Mouse (Mus musculus): ENCODE measurements at regions not wholly inside any gene's neighbourhood (a gene's known extent, or its start where the extent isn't known, plus 50 kb on each side); places are given as distances from the start of the nearest gene placed in this dataset.

- ATAC-seq (replicated peaks in 1 of 2; ENCODE audit: insufficient read depth in 1 of 2, low FRiP score in 2 of 2, low TSS enrichment in 1 of 2, low read depth in 1 of 2, poor library complexity in 2 of 2, severe bottlenecking in 2 of 2) = no peak
These were observed 110.0 kb upstream of the Ednra start for GRCm38 (mm10) chr8:77834283-77834682.

DNA sequence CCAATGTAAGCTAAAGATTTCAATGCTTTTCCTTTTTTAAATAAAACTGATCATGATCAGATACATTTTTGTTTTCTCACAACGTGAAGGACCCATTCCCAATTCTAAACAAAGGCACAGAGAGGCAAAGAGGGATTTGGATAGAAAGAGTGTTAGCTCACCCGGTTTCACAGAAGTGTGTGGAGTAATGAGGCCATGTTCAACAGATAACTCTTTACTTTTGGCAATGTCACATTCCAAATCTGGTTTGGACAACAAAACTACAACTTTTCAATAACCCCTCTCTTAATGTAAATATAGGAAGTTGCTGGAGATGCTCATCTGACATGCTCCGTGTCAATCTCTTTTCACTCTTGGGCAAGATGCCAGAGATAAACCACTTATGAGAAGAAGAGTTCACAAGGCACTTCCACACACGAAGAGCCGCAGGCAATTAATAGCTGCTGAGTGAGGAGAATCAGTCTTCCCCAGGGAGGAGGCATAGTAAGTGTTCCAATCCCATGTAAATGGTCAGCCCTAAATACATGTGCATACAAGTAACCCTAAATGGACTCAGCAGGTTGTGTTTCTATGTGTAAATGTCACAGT lies 112.7 kb upstream of the Ednra start:
- no peak for ATAC-seq (replicated peaks in 1 of 2; ENCODE audit: insufficient read depth in 1 of 2, low FRiP score in 2 of 2, low TSS enrichment in 1 of 2, low read depth in 1 of 2, poor library complexity in 2 of 2, severe bottlenecking in 2 of 2)

GRCm38 (mm10) chr8:77842392-77843139 lies 118.3 kb upstream of the Ednra start:
- ATAC-seq (replicated peaks in 1 of 2; ENCODE audit: insufficient read depth in 1 of 2, low FRiP score in 2 of 2, low TSS enrichment in 1 of 2, low read depth in 1 of 2, poor library complexity in 2 of 2, severe bottlenecking in 2 of 2) = no peak

DNA sequence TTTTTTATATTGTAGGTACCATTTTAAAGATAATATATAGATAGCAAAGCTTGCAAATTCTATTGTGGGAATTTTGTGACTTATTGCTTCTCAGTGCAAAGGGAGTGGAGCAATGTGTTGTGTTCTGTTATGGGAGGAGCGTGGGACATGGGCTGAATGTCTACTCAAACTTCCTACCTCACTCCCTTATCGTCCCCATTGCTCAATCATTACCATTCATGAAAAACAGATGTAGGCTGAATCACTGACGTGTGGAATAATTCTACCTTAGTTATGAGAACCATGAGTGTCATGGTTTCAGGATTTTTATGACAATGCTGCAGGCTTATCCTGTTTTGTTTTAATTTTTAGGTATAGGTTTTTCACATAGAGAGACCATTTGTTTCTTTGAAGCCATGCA lies 119.0 kb upstream of the Ednra start:
- no peak for ATAC-seq (replicated peaks in 1 of 2; ENCODE audit: insufficient read depth in 1 of 2, low FRiP score in 2 of 2, low TSS enrichment in 1 of 2, low read depth in 1 of 2, poor library complexity in 2 of 2, severe bottlenecking in 2 of 2)

- no peak for ATAC-seq (replicated peaks in 1 of 2; ENCODE audit: insufficient read depth in 1 of 2, low FRiP score in 2 of 2, low TSS enrichment in 1 of 2, low read depth in 1 of 2, poor library complexity in 2 of 2, severe bottlenecking in 2 of 2)
These were observed 126.3 kb upstream of the Ednra start for GRCm38 (mm10) chr8:77850523-77850922.

DNA sequence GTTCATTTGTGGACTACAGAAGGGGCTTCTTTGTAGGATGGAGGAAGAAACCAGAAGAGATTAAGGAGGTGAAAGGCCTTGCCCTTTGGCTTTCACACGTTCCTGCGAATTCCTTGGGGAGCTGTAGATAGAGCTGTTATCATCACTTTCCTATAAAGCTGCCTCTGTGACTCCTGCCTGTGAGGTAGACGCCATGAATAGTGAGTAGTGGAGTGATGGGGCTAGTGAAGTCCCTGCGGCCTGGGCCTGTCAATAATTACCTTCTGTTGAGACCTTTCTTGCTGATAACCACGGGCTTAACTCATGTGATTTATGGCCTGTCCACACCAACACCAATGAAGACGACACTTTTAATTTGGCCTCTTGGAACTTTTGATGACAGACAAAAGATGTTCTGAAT lies 146.0 kb upstream of the Ednra start:
- no peak for ATAC-seq (replicated peaks in 1 of 2; ENCODE audit: insufficient read depth in 1 of 2, low FRiP score in 2 of 2, low TSS enrichment in 1 of 2, low read depth in 1 of 2, poor library complexity in 2 of 2, severe bottlenecking in 2 of 2)

GRCm38 (mm10) chr8:77872771-77873170 lies 148.5 kb upstream of the Ednra start:
- no peak for ATAC-seq (replicated peaks in 1 of 2; ENCODE audit: insufficient read depth in 1 of 2, low FRiP score in 2 of 2, low TSS enrichment in 1 of 2, low read depth in 1 of 2, poor library complexity in 2 of 2, severe bottlenecking in 2 of 2)

GRCm38 (mm10) chr8:77919776-77920175 lies 195.5 kb upstream of the Ednra start:
- ATAC-seq (replicated peaks in 1 of 2; ENCODE audit: insufficient read depth in 1 of 2, low FRiP score in 2 of 2, low TSS enrichment in 1 of 2, low read depth in 1 of 2, poor library complexity in 2 of 2, severe bottlenecking in 2 of 2) = no peak

DNA sequence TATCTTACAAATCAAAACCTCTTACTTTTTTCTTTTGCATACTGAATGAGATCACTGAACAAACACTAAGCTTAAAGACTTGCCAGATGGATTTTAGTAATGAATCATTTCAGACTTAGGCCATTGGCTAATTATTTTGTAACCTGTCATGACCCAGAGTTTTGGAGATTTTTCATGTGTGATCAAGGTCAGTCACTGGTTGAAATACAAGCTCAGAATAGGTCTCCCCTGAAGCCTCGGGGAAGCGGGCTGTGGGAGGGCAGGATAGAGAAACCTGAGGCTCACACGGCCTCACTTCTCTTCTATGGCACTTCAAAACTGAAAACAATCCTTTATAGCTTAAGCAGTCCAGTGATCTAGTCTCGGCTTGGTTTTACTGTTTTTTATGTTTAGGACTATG lies 197.6 kb upstream of the Ednra start:
- ATAC-seq (replicated peaks in 1 of 2; ENCODE audit: insufficient read depth in 1 of 2, low FRiP score in 2 of 2, low TSS enrichment in 1 of 2, low read depth in 1 of 2, poor library complexity in 2 of 2, severe bottlenecking in 2 of 2) = no peak

DNA sequence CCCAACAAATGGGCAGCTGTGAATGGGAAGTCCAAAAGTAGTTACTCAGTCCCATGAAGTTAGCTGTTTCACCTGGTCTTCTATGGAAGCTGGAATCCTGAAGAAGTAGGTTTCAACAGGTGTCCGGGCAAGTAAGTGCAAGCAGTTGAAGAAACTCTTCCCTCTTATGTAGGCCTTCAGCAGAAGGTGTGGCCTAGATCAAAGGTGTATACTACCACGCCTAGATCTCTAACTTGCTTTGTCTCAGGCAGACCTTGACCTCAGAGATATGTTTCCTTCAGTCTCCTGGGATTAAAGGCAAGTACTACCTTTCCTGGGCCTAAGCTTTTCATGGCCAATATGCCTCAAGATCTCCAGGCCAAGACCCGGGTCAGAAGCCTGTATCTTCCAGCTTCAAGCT lies 223.4 kb upstream of the Ednra start:
- no peak for ATAC-seq (replicated peaks in 1 of 2; ENCODE audit: insufficient read depth in 1 of 2, low FRiP score in 2 of 2, low TSS enrichment in 1 of 2, low read depth in 1 of 2, poor library complexity in 2 of 2, severe bottlenecking in 2 of 2)

DNA sequence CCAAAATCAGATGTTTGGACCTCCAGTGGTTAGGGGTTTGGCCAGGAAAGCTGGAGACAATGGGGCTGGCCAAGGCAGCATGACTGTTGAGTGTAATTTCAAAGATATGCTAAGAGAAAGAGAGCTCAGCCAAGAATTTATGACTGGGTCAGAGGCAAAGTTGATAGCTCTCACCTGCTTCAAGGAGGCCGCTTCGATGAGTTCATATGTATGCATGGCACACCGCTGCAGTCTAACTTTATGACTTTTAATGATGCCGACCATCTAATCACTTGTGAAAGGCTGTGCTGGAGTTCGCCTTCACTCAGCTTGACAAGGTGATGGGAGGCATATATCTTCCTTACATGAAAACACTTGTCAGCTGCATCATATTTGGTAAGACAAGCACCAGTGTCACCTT lies 225.4 kb upstream of the Ednra start:
- no peak for ATAC-seq (replicated peaks in 1 of 2; ENCODE audit: insufficient read depth in 1 of 2, low FRiP score in 2 of 2, low TSS enrichment in 1 of 2, low read depth in 1 of 2, poor library complexity in 2 of 2, severe bottlenecking in 2 of 2)

DNA sequence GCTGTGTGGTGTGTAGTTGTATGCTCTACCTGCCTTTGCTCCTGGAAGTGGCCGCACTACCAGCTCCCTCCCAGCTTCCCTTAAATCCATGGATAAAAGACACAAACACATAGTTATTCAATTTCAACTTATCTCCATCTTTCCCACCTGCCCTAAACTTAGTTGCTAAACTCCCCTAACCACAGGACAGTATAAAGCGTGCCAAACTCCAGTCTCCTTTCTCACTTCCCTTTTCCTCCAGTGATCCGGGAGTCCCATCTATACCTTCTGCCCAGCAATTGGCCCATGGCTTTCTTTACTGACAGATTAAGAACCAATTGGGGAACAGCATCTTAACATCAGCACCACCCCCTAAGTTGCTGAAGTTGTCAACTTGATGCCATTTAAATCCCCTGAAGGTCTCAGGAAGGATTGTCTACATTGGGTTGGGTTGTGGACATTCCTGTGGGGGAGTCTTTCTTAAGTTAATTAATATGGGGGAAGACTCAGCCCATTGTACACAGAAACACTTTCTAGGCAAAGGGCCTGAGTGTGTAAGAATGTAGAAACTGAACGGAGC lies 234.6 kb upstream of the Ednra start:
- ATAC-seq (replicated peaks in 1 of 2; ENCODE audit: insufficient read depth in 1 of 2, low FRiP score in 2 of 2, low TSS enrichment in 1 of 2, low read depth in 1 of 2, poor library complexity in 2 of 2, severe bottlenecking in 2 of 2) = no peak

- no peak for ATAC-seq (replicated peaks in 1 of 2; ENCODE audit: insufficient read depth in 1 of 2, low FRiP score in 2 of 2, low TSS enrichment in 1 of 2, low read depth in 1 of 2, poor library complexity in 2 of 2, severe bottlenecking in 2 of 2)
These were observed 238.9 kb upstream of the Ednra start for GRCm38 (mm10) chr8:77963102-77963698.

GRCm38 (mm10) chr8:77970378-77970777 lies 242.7 kb upstream of the Ttc29 start:
- ATAC-seq (replicated peaks in 1 of 2; ENCODE audit: insufficient read depth in 1 of 2, low FRiP score in 2 of 2, low TSS enrichment in 1 of 2, low read depth in 1 of 2, poor library complexity in 2 of 2, severe bottlenecking in 2 of 2) = no peak

- ATAC-seq (replicated peaks in 1 of 2; ENCODE audit: insufficient read depth in 1 of 2, low FRiP score in 2 of 2, low TSS enrichment in 1 of 2, low read depth in 1 of 2, poor library complexity in 2 of 2, severe bottlenecking in 2 of 2) = no peak
These were observed 239.4 kb upstream of the Ttc29 start for GRCm38 (mm10) chr8:77973714-77974113.

DNA sequence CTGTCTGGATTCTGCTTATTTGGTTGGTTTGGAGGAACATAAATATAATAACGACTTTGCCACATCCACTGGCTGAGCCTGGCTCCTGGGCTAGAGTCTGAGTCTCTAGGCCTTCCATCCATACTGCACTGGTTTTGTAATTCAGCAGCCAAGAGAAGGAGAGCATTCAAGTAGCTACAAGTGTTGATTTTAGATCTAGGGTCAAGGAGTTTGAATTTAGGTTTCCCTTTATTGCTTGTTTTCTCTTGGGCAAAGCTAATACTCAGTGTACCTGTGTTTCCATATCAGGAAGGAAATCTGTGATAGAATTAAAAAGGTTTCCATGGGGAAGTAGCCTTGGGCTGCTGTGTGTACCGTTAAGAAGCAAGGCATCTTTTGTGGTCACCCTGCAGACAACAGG lies 234.0 kb upstream of the Ttc29 start:
- ATAC-seq (replicated peaks in 1 of 2; ENCODE audit: insufficient read depth in 1 of 2, low FRiP score in 2 of 2, low TSS enrichment in 1 of 2, low read depth in 1 of 2, poor library complexity in 2 of 2, severe bottlenecking in 2 of 2) = no peak

GRCm38 (mm10) chr8:77980701-77981100 lies 232.4 kb upstream of the Ttc29 start:
- no peak for ATAC-seq (replicated peaks in 1 of 2; ENCODE audit: insufficient read depth in 1 of 2, low FRiP score in 2 of 2, low TSS enrichment in 1 of 2, low read depth in 1 of 2, poor library complexity in 2 of 2, severe bottlenecking in 2 of 2)

DNA sequence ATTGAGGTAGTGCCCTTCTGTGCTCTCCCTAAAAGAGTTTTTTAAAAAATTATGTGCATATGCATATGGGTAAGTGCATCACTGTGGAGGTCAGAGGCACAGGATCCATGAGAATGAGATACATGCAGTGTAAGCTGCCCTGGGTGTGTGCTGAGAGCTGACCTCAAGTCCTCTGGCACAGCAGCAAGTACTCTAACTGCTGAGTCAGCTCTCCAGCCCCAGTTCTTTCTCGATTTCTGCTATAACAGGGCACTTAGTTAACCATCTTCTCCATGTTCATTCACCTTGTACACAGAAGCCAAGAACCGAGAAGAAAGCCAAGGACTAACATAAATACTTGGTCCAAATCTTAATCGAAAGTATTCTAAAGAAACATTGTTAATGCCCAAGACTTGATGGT lies 231.1 kb upstream of the Ttc29 start:
- ATAC-seq (replicated peaks in 1 of 2; ENCODE audit: insufficient read depth in 1 of 2, low FRiP score in 2 of 2, low TSS enrichment in 1 of 2, low read depth in 1 of 2, poor library complexity in 2 of 2, severe bottlenecking in 2 of 2) = no peak

DNA sequence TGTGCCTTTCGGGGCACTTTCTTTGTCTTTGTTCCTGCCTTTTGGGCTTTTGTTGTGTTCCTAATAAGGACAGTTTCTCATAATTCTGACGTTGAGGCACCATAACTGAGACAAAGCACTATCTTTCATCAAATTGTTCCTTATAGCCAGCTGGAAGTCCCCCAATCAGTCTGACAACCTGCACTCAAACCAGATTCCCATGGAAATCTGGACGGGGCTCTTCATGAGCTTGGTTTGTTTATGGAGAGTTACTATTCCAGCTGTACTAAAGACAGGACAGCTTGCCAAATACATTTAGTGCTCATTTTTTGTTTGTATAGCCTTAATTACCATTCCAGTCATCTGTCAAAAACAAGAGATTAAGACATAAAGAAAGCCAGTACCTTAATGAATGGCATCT lies 229.6 kb upstream of the Ttc29 start:
- no peak for ATAC-seq (replicated peaks in 1 of 2; ENCODE audit: insufficient read depth in 1 of 2, low FRiP score in 2 of 2, low TSS enrichment in 1 of 2, low read depth in 1 of 2, poor library complexity in 2 of 2, severe bottlenecking in 2 of 2)
